Mouse (Mus musculus) bone marrow, adult 2 months (tissue): ENCODE data around the gene Eif4g3. TPM values are rescaled to one million over a fixed set of nuclear protein-coding genes. Genes with fewer than 3 reads are reported as not detected.
"Not testable (repeated sequence)": the region's sequence is repeated elsewhere in the genome, so short reads cannot be mapped to it uniquely, and the experiment has no call there.

Source experiments
- H3K27ac ChIP-seq: fragments of 200-500 bp; 2 replicates; pipeline ENCODE4 v1.5.1; 2012; ENCODE audit warnings: low read depth, mild to moderate bottlenecking, control low read depth, inconsistent platforms, low read length; ENCODE audit not compliant: control insufficient read depth, poor library complexity, insufficient read depth
- H3K4me1 ChIP-seq: fragments of 200-500 bp; 2 replicates; pipeline ENCODE4 v1.6.1; 2011; ENCODE audit warnings: low read length; ENCODE audit not compliant: control insufficient read depth, insufficient read depth
- H3K4me3 ChIP-seq: fragments of 200-500 bp; replicated peaks from 2 replicates; pipeline ENCODE3; 2011; ENCODE audit warnings: mild to moderate bottlenecking, low read depth, low read length, control low read depth; ENCODE audit not compliant: control insufficient read depth
- CTCF ChIP-seq: fragments of 200-500 bp; IDR thresholded peaks from 2 replicates; pipeline ENCODE4 v1.5.1; 2011; ENCODE audit warnings: low read length, control low read depth; ENCODE audit not compliant: control insufficient read depth, insufficient read depth
- POLR2A ChIP-seq: fragments of 200-500 bp; IDR thresholded peaks from 2 replicates; pipeline ENCODE4 v1.6.1; 2011; ENCODE audit warnings: low read depth, mild to moderate bottlenecking, control low read depth, low read length, borderline replicate concordance; ENCODE audit not compliant: control insufficient read depth
- WGBS: fragments of 180-500 bp; shearing (Covaris S2); methylation state at CpG from one replicate; pipeline ENCODE4 v1.1.7; 2018; 5-methylcytosine and 5-hydroxymethylcytosine counted together
- polyA plus RNA-seq: library from polyadenylated mRNA; stranded (reverse); fragments of >200 nt; gene quantifications from 2 replicates; pipeline ENCODE4 v1.2.4, GENCODE M21; 2011; ENCODE audit warnings: low replicate concordance; ENCODE audit not compliant: missing spikeins, insufficient read depth, insufficient read length

The Eif4g3 gene
- polyA plus RNA-seq, 1 experiment = 75.0 TPM

- WGBS = 68% methylated on average over 11 of the region's 11 CpGs
- no peak overlapping the region for H3K4me3 ChIP-seq
- TF ChIP-seq POLR2A = no peak
- no peak for TF ChIP-seq CTCF
- H3K27ac ChIP-seq = no peak overlapping the region
- no peaks in the 10 kb centered on the region; the same call in 1 of the 2 replicates for H3K4me1 ChIP-seq
Measured at GRCm38 (mm10) chr4:137960757-137961156, 32.1 kb upstream of the Eif4g3 start.

- no peak for TF ChIP-seq POLR2A
- 93% methylated on average over 20 of the region's 20 CpGs for WGBS
- no peak overlapping the region for H3K4me3 ChIP-seq
Measured at GRCm38 (mm10) chr4:137962643-137963350, 30.0 kb upstream of the Eif4g3 start.

DNA sequence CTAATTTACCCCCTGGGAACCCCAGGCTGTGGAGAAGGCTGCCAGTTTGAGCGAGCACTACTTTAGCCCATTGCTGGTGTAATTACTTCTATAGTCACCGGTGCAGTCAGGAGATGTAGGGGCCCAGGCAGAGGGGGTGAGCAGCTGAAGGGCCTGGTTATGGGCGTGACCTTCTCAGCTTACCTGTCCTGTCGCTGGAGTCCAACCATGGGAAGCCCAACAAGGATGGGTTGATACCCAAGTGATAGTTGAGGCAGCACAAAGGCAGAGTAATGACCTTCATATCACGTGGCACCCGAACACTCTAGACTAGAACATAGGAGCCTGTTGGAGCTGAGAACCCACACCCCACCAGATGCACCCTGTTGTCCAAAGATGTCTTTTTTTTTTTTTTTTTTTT lies 29.4 kb upstream of the Eif4g3 start:
- H3K4me3 ChIP-seq = no peak overlapping the region
- no peak overlapping the region for H3K27ac ChIP-seq
- WGBS = 90% methylated on average over 6 of the region's 6 CpGs
- TF ChIP-seq CTCF = no peak
- TF ChIP-seq POLR2A = no peak
- H3K4me1 ChIP-seq = no peaks in the 10 kb centered on the region; the same call in 1 of the 2 replicates

More at GRCm38 (mm10) chr4:137962643-137963350, 30.0 kb upstream of the Eif4g3 start:
- Histone ChIP-seq H3K27ac (no peak overlapping the region), H3K4me1 (no peaks in the 10 kb centered on the region; the same call in 1 of the 2 replicates)

DNA sequence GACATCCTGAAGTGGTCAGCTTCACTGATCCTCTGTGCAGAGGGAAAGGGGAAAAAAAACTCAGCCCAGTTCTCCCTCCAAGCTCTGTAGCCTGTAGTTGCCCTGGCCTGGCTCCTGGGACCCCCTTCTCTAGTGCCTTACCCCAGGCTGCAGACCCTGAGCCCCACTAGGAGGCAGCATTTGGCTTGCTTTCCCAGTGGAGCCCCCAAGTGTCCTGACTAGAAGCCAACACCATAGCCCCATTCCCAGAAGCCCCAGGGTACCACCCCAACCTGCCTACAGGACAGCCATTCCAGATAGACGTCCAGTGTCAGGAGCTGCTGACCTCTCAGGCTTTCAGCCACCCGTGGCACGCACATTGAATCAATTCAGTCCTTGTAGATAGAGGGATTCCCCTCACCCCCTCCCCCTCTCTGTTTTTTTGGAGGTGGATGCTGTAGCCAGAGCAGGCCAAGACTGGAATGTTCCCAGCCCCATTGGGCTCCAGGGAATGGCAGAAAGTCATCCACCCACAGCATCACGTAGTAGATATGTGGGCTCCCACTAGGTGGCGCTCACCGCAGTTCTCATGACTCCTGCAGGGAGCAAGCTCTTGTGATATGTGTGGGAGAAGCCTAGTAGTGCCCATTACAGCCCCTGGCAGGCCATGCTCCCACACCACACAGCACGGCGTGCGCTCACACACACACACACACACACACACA lies 28.8 kb upstream of the Eif4g3 start:
- TF ChIP-seq CTCF (peak; percentile 89), POLR2A (no peak)
- WGBS = 66% methylated on average over 9 of the region's 9 CpGs
- Histone ChIP-seq H3K27ac (no peak overlapping the region), H3K4me1 (no peaks in the 10 kb centered on the region; the same call in 1 of the 2 replicates), H3K4me3 (no peak overlapping the region)

DNA sequence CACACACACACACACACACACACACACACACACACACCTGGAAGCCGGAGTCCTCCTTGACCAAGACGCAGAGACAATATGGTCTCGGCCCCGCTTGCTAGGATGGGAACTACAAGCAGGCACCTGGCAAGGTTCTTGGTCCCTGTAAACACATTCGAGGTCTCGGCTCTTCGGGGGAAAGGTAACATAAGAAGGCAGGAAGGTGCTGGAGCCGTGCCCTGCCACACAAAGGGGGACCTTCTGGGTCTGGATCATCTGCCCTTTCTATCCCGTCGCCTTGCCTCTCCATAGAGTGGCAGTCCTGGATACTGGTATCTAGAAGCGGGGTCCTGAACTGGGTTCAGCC lies 28.3 kb upstream of the Eif4g3 start:
- TF ChIP-seq CTCF (no peak), POLR2A (no peak)
- WGBS = 86% methylated on average over 11 of the region's 11 CpGs
- H3K4me1 ChIP-seq = no peaks in the 10 kb centered on the region; the same call in 1 of the 2 replicates
- no peak overlapping the region for H3K27ac ChIP-seq
- H3K4me3 ChIP-seq = no peak overlapping the region

- Histone ChIP-seq H3K27ac (no peak overlapping the region), H3K4me1 (no peaks in the 10 kb centered on the region; the same call in 1 of the 2 replicates), H3K4me3 (no peak overlapping the region)
- peak; percentile 99 for TF ChIP-seq CTCF
- no peak for TF ChIP-seq POLR2A
- 25% methylated on average over 9 of the region's 9 CpGs for WGBS
Measured at GRCm38 (mm10) chr4:137968203-137968602, 24.6 kb upstream of the Eif4g3 start.

DNA sequence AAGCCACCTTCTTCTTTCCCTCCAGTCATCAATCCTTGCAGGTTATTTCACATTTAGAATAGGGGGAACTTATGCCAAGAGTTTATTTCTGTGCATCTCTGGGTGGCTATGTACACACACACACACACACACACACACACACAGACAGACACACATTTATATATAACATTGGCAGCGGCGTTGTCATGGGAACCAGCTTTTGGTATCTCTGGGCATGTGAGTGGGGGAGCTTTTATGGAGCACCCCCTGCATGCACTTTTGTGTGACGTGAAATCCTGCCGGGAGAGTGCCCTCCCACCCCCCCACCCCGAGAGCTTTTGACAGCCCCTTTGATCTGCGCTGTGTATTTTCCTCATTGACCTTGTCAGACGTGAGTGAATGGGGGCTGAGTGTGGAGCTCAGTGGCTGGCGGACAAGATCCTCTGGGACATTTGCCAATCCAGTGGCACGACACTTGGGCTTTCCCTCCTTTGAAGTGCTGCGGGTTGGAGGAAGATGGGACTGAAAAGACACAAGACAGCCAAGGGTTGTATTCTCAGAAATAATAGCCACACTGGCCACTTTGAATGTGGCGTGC lies 22.1 kb upstream of the Eif4g3 start:
- WGBS = no CpG with 5 or more reads among the region's 11 CpGs
- not testable (repeated sequence) for H3K4me3 ChIP-seq, H3K27ac ChIP-seq, H3K4me1 ChIP-seq

GRCm38 (mm10) chr4:137974856-137975432 lies 17.9 kb upstream of the Eif4g3 start:
- H3K4me1 ChIP-seq, H3K27ac ChIP-seq, H3K4me3 ChIP-seq: not testable (repeated sequence)
- no CpG with 5 or more reads among the region's 11 CpGs for WGBS

- not testable (repeated sequence) for H3K4me3 ChIP-seq, H3K4me1 ChIP-seq, H3K27ac ChIP-seq
- WGBS = no CpG with 5 or more reads among the region's 11 CpGs
Measured at GRCm38 (mm10) chr4:137979066-137979644, 13.7 kb upstream of the Eif4g3 start.
